Mouse (Mus musculus) urinary bladder, adult 2 months (tissue): ENCODE results near the gene Rnf40. TPM values are rescaled to one million over a fixed set of nuclear protein-coding genes. Genes with fewer than 3 reads are reported as not detected.

Experiments used
- DNase-seq: peaks from one replicate; pipeline ENCODE4 v3.0.0; 2022; ENCODE audit warnings: low spot score
- polyA plus RNA-seq: library from polyadenylated mRNA; depleted of rRNA; stranded (reverse); fragments of >200 nt; gene quantifications from 2 replicates; pipeline ENCODE4 v1.2.3, GENCODE M21; 2012; rRNA removed

Gene Rnf40
- polyA plus RNA-seq: 39.7 and 41.8 TPM in 2 replicates

DNA sequence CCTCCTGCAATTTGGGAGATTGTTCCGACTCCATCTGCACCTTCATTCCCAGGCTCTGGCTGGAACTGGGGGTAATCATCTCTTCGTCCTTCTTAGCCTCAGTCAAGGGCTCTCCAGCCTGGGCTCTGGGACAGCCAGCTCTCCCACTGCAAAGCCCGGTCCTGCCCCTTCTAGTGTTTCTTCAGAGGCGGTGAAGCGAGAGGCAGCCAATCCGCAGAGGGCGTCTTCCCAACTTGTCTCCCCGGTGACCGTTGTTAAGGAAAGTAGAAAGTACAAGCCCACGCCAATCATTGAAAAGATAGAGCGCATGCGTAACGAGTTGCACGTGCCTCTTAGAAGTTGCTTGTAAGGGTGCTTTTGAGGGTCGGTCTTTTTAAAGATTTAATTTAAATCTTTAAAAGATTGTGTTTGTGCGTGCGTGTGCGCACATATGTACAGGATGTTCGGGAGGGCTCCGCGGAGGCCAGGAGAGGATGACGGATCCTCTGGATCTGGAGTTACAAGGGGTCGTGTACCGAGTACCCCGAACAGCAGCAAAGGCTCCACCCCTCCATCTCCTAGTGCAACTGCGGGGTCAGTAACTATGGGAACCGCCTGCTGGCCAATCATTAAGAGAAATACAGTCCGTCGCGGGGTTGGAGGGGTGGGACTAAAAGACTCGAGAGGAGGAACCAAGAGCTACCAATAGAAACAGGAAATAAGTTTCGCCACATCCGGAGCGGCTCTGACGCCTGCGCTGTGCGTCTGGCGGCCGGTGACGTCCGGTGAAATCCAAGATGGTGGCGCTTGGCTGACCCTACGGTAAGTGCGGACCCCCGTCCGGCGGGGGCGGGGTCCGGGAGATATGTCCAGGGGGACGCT lies at the start of gene Rnf40, which contains the start of gene Ccdc189:
Gene Rnf40 (plus strand): TSS at position 757 of the 861 bp plus-strand sequence.
Gene Ccdc189 (minus strand): TSS at position 585 of the 861 bp plus-strand sequence.
- peak; percentile 77 for DNase-seq

DNA sequence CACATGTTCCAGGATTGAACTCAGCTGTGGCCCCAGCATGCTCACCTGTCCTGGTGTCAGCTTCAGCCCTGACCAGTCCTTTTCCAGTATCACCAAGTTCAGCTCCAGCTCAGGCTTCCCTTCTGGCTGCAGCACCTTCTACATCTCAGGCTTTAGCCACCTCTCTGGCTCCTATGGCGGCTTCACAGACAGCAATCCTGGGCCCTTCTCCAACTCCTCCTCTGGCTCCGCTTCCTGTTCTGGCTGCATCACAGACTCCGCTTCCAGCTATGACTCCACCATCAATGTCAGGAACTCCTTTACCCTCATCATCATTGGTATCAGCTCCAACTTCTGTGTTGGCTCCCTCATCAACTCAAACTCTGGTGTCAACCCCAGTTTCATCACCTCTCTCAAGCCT lies 46.9 kb upstream of the Rnf40 start:
- DNase-seq: no peak

GRCm38 (mm10) chr7:127549116-127549835 lies 39.3 kb upstream of the Rnf40 start:
- no peak for DNase-seq

DNA sequence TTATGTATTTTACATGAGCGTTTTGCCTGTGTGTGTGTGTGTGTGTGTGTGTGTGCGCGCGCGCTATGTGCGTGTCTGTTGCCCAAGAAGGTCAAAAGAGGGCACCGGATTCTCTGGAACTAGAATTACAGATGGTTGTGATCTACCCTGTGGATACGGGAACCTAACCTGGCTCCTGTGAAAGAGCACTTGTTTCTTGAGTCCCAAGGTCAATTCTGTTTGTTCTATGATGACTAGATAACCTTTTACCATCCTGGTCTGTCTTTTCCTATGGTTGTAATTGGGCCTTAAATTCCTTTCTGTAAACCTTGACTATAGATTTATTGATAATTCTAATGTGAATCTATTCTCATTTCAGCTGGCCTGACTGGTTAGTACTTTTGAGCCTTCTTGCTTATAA lies 37.0 kb upstream of the Rnf40 start:
- DNase-seq: no peak

GRCm38 (mm10) chr7:127560580-127560979 lies 28.0 kb upstream of the Rnf40 start:
- DNase-seq: no peak

DNA sequence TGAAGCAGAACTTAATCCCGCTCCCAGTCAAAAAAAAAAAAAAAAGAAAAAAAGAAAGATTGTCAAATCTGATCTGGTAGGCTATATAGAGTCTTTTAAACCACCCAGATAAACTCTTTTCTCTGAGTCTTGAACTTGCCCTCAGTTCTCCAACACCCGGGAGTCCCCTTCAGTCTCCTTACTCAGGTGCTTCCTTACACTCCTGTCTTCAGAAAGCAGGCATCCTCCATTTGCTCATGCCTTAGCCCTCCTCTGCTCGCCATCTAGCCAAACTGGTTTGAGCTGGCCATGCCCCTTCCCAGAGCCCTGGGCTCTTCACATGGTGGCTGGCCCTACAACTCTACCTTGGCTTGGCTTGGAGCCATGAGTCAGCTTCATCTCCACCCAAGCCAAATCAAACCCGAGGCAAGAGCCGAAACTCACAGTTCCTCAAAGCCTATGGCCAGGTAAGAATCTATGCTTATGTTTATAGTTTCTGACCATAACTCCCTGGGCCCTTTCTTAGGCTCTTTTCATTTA lies 27.2 kb upstream of the Rnf40 start, which contains the start of gene Tmem265:
Gene Tmem265 (plus strand): TSS at position 51 of the 519 bp plus-strand sequence.
- DNase-seq: no peak

DNA sequence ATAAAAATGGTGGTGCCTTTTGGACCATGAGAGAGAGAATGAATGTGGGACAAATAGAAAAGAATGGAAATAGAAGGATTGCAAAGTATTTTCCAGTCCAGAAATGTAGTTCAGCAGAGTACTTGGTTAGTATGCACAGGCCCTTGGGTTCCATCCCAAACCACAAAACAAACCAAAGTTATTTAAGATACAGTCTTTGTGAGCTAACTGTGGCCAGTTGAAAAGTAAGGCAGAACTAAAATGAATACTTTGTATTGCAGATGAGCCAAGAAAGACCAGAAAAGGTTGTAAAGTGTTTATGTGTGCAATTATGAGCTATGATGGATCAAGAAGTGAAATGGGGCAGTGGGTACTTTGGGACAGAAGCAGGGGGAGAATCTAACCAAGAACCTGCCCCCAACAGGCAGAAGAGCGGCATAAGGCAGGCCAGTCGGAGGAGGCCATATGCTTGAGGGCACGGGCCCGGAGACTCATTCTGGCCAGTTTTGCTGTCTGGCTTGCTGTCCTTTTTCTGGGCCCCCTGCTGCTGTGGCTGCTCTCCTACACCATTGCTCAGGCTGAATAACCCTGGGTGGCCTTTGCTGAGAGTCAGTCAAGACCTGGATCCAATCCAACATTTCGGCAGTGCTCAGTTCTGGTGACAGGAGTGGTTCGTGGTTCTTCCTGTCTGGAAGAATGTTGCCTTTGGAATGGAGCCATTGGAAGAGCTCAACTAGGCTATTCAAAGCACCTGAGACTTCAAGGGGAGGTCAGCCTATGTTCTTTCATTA lies 24.0 kb upstream of the Rnf40 start:
- DNase-seq: no peak

DNA sequence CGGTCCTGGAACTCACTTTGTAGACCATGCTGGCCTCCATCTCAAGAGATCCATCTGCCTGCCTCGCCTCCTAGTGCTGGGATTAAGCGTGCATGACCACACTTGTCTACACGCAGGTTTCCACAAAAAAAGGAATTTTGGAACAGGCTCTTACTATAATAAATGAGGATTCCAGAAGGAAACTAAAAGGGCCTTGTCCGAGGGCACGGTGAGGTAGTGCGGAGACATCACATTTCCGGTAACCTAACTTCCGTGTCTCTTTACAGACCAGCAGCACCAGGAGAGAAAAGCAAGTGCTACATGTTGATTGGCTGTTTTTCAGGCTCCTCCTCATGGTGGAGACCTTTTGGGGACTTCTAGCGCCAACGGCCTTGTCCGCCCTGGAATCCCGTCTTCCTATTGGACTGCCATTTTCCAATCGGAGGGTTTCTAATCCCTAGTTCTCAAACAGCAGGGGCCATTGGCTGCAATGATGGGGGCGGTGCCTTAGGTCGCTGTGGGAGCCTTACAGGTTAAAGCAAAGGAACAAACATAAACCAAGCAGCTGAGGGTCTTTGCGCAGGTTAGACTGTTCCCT lies 15.6 kb upstream of the Rnf40 start, which contains the start of gene Phkg2:
Gene Phkg2 (plus strand): TSS at position 446 of the 577 bp plus-strand sequence.
- peak; percentile 58 for DNase-seq

DNA sequence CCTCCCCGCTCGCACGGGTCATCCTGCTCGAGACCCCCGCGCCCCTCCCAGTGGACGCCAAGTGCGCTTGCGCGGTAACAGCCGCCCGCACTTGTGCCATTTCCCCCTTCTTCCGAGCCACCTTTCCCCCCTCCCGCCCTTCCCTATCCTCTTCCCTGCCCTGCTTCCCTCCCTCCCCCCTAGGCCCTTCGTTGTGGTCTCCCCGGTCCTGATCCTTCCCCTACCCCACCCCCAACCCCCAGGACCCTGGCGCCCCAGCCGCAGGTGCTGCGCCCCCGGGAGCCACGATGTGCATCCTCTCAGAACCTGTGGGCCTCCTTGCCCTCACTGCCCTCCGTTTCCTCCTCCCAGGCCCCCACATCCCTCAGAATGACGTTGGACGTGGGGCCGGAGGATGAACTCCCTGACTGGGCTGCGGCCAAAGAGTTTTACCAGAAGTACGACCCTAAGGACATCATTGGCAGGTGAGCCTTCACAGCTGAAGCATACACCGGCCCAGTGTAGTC lies 15.0 kb upstream of the Rnf40 start:
- no peak for DNase-seq

GRCm38 (mm10) chr7:127574115-127574514 lies 14.5 kb upstream of the Rnf40 start:
- no peak for DNase-seq

GRCm38 (mm10) chr7:127583260-127583659 lies 5.3 kb upstream of the Rnf40 start:
- no peak for DNase-seq

DNA sequence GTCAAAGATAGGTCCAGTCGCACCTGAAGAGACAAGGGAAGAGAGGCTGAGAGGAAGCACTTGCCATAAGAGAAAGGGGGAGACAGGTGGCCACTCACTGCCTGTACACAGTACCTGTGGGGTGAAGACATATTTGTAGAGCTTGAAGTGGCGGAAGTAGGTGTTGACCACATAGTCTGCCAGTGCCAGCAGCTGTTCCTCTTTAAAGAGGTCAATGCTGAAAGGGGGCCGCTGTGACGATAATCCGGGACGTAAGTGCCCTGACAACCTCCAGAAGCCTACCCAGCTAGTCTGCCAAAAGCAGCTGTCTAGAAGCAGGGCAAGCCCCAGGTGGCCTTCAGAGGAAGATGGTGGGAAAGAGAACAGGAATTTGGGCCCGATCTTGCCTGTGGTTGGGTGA lies 3.5 kb upstream of the Rnf40 start:
- DNase-seq: no peak

GRCm38 (mm10) chr7:127586149-127586548 lies 2.4 kb upstream of the Rnf40 start:
- no peak for DNase-seq

DNA sequence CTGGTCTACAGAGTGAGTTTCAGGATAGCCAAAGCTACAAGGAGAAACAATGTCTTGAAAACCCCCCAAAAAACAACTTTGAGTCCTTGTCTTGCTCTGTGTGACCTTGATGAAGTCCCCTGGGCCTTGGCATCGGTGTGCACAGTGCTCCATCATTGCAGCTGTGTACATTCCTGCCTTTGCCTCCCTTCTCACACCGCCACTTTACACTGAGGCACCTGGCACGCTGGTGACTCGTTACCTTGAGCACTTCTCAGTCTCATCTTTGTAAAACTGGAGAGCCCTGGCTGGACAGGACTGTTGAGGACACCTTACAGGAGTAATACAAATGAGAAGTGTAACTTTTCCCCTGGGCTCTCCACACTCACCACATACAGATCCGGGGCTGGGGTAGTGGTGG lies 1.4 kb upstream of the Rnf40 start:
- DNase-seq: no peak

DNA sequence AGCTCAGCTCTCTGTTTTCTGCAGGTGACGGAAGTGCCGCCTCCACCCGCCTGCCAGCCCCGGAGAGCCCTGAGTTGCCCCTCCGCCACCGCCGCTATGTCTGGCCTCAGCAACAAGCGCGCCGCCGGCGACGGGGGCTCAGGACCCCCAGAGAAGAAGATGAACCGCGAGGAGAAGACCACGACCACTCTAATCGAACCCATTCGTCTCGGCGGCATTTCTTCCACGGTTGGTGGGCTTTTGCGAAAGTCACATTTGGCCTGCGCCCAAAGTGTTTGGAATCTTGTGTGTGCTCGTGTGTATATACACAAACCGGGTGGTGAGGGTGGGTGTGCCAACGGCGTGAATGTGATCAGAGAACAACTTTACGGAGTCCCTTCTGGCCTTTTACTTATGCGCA lies 334 bp downstream of the Rnf40 start:
- no peak for DNase-seq

GRCm38 (mm10) chr7:127589637-127590036 lies 1.1 kb downstream of the Rnf40 start:
- no peak for DNase-seq

DNA sequence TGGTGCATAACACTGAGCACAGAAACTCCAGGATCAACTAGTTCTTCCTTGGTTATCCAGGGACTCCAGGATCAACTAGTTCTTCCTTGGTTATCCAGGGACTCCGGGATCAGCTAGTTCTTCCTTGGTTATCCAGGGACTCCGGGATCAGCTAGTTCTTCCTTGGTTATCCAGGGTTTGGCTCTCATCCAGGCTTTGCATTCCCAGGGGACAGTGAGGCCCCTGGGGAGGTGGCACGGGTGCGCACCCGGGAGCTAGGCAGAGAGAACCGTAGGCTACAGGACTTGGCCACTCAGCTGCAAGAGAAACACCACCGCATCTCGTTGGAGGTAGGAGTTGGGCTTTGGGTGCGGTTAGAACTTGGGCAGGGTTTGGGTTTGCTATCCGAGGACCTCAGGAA lies 2.5 kb downstream of the Rnf40 start:
- no peak for DNase-seq

- DNase-seq: no peak
Observed at GRCm38 (mm10) chr7:127592575-127592974, 4.0 kb downstream of the Rnf40 start.

- no peak for DNase-seq
Observed at GRCm38 (mm10) chr7:127596747-127597146, 8.2 kb downstream of the Rnf40 start.

GRCm38 (mm10) chr7:127600612-127601011 lies 12.0 kb downstream of the Rnf40 start:
- no peak for DNase-seq

DNA sequence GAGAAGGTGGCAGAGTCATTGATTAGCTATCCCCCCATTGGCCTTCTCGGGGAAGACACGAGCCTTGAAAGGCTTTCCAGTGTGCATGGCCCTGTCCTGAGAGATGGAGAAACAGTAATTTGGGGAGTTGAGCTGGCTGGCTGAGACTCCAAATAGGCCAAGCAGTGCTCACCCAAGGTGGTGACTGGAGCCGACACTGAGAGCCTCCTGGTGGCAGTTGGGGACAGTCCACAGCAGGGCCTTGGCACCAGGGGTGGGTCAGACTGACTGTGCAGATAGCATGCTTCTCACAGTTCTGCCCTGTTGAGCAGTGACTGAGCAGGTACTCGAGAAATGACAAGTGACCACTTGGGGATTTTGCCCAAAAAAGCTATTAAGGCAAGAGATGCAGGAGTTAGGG lies 13.2 kb downstream of the Rnf40 start:
- DNase-seq: no peak
